Mouse (Mus musculus): ENCODE results near the gene Hbb-bh2.
"Not testable (repeated sequence)": the region's sequence is repeated elsewhere in the genome, so short reads cannot be mapped to it uniquely, and the experiment has no call there.

The Hbb-bh2 gene

GRCm38 (mm10) chr7:103840268-103840667 is at the start of gene Hbb-bh2:
Gene Hbb-bh2, minus strand, starts transcription at chr7:103840520.
- no peak for DNase-seq (ENCODE audit: low spot score)

DNA sequence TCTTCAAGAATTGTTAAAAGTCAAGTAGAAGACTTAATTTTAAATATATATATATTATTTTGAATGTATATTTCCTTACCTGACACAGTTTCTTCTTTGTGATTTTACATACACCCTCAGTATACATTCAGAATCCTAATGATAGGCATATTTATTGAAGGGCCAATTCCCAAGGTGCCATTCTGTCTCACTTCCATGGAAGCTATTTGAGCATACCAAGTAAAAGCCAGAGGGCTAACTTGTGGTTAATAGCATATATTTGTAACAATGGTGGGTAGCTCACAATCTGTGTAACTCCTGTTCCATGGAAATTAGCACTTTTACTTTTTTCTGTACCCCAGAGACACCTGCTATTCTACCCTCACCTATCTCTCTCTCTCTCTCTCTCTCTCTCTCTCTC is 45.8 kb upstream of the Hbb-bh2 start, which contains the start of gene Olfr66:
TSS of gene Olfr66 (minus strand) at position 101 of the 400 bp plus-strand sequence.
- DNase-seq (ENCODE audit: low spot score): no peak

- DNase-seq (ENCODE audit: low spot score): no peak
These were observed 36.8 kb upstream of the Hbb-bh2 start for GRCm38 (mm10) chr7:103877093-103877492.

DNA sequence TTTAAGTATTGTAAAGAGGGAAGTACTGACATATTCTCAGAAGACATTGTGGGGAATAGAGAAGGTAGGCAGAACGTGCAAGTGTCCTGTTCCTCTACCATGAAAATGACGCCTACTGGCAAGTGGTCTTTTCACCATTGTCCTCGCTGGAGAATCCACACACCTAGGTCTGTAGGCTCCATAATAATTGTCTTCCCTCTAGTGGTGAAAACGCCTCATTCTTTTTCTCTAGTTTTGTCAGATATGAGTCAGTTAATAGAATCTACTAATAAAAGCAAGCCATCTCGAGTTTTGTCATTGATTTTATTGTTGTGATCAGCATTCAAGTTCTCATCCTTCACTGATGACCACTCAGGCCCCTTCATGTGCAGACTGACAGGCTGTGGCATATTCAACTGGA is 34.1 kb upstream of the Hbb-bh2 start:
- no peak for DNase-seq (ENCODE audit: low spot score)

GRCm38 (mm10) chr7:103873064-103873463 is 32.7 kb upstream of the Hbb-bh2 start:
- DNase-seq (ENCODE audit: low spot score): no peak

GRCm38 (mm10) chr7:103870667-103871066 is 30.3 kb upstream of the Hbb-bh2 start:
- no peak for DNase-seq (ENCODE audit: low spot score)

DNA sequence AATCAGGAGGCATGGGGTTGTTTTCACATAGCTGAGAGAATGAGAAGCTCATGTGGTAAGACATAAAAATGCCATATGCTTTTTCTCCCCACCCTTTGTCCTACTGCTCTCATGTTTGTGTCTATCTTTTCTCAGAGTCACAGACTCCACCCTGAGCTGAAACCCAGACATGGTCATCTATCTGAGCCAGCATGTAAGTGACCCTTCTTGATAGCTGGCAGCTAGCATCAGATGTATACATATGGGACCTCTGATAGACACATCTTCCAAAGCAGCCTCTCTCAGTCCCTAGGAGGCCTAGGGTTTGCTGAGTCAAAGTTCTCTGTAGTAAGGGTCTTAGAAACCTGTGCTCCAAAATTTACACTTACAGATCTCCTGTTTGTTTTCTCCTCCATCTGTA is 25.4 kb upstream of the Hbb-bh2 start:
- no peak for DNase-seq (ENCODE audit: low spot score)

GRCm38 (mm10) chr7:103861531-103861930 is 21.2 kb upstream of the Hbb-bh2 start:
- no peak for DNase-seq (ENCODE audit: low spot score)

GRCm38 (mm10) chr7:103860855-103861254 is 20.5 kb upstream of the Hbb-bh2 start:
- no peak for DNase-seq (ENCODE audit: low spot score)

GRCm38 (mm10) chr7:103859076-103859475 is 18.8 kb upstream of the Hbb-bh2 start:
- no peak for DNase-seq (ENCODE audit: low spot score)

- no peak for DNase-seq (ENCODE audit: low spot score)
These were observed 14.3 kb upstream of the Hbb-bh2 start for GRCm38 (mm10) chr7:103854669-103855068.

GRCm38 (mm10) chr7:103853090-103853489 is 12.8 kb upstream of the Hbb-bh2 start, which contains the start of gene Hbb-y:
Gene Hbb-y, minus strand, starts transcription at chr7:103853216.
- no peak for DNase-seq (ENCODE audit: low spot score)

DNA sequence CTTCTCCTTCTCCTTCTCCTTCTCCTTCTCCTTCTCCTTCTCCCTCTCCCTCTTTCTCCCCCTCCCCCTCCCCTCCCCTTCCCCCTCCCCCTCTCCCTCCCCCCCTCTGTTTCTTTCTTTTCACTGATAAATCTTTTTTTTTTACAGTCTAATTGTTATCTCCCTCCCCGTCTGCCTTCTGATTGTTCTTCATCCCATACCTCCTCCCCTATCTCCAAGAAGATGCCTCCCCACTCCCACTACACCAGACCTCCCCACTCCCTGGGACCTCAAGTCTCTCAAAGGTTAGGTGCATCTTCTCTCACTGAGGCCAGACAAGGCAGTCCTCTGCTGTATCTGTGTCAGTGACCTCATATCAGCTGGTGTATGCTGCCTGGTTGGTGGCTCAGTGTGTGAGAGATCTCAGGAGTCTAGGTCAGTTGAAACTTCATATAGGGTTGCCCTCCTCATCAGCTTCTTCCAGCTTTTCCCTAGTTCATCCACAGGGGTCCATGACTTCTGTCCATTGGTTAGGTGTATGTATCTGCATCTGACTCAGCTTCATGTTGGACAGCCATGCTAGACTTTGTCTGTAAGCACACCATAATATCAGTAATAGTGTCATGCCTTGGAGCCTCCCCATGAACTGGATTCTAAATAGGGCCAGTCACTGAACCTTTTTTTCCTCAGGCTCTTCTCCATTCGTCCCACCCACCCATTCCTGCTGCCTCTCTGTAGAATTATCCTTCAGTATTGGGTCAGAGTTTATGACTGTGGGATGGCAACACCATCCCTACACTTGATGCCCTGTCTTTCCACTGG is 4.4 kb upstream of the Hbb-bh2 start:
- DNase-seq (ENCODE audit: low spot score): no peak

DNA sequence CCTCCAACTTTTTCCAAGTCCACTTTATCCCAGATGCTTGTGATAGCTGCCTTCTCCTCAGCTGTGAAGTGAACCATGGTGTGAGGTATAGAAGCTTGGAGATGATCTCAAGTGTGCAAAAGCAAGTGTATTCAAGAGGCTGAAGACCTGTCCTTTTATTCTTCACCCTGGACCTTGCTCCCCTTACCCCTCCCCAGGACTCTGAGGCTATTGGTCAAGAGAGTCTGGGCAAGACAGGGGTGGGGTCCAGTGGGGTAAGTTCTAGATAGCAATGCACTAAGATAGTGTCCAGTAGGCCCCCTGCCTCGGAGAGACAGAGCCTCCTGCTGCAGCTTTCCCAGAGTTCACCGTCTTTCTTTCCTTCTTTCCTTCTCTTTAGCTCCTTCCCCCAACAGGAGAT is 2.7 kb upstream of the Hbb-bh2 start, which contains the start of gene Hbb-bh1:
TSS of gene Hbb-bh1 (minus strand) at position 131 of the 400 bp plus-strand sequence.
- DNase-seq (ENCODE audit: low spot score): no peak

DNA sequence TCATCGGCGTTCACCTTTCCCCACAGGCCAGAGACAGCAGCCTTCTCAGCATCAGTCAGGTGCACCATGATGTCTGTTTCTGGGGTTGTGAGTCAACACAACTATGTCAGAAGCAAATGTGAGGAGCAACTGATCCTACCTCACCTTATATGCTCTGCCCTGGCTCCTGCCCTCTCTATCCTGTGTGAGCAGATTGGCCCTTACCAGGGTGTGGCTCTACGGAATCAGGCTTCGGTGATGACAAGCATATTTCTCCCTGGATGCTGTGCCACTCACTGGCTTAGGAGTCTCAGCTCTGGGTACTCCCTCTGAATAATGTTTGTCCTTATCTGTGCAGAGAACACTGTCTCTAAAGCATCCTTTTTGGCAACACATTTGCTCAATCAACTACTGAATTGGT is 12.5 kb downstream of the Hbb-bh2 start, which contains the start of gene Hbb-bs:
TSS of gene Hbb-bs (minus strand) at position 289 of the 400 bp plus-strand sequence.
- peak; percentile 68 for DNase-seq (ENCODE audit: low spot score)

GRCm38 (mm10) chr7:103827139-103827538 is 13.2 kb downstream of the Hbb-bh2 start:
- DNase-seq (ENCODE audit: low spot score): not testable (repeated sequence)

- DNase-seq (ENCODE audit: low spot score): no peak
These were observed 13.9 kb downstream of the Hbb-bh2 start for GRCm38 (mm10) chr7:103826255-103826887.

- no peak for DNase-seq (ENCODE audit: low spot score)
These were observed 14.6 kb downstream of the Hbb-bh2 start for GRCm38 (mm10) chr7:103825536-103826254.

DNA sequence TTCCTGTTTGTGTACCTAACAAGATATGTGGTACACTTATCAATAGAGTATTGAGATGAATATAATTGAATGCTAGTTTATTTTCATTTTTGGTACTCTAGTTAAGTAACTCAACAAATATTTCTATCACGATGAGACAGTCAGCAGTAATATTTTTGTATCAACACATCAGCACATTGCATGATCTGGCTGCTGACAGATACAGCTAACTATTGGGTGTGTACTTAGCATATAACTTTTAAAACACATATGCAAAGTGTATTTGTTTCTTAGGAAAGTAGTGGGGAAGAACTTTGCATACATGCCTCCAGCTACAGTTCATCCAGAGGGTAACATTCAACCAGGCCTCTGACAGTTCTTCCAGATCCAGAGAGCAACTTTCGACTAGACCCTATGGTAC is 15.7 kb downstream of the Hbb-bh2 start:
- no peak for DNase-seq (ENCODE audit: low spot score)

DNA sequence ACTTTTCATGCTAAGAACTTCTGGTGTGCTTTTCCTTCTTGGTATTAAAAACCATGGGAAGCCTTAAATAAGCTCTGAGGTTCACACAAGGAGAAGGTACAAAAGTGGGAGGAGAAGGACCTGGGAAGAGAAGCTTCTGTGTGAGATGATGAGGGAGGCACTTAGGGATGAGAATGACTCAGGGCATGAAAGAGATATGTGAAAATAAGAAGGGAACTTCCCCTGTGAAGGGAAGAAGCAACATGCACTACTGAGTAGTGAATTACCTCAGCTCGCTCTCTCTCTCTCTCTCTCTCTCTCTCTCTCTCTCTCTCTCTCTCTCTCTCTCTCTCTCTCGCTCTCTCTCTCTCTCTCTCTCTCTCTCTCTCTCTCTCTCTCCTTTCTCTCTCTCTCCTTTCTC is 25.2 kb downstream of the Hbb-bh2 start:
- not testable (repeated sequence) for DNase-seq (ENCODE audit: low spot score)

DNA sequence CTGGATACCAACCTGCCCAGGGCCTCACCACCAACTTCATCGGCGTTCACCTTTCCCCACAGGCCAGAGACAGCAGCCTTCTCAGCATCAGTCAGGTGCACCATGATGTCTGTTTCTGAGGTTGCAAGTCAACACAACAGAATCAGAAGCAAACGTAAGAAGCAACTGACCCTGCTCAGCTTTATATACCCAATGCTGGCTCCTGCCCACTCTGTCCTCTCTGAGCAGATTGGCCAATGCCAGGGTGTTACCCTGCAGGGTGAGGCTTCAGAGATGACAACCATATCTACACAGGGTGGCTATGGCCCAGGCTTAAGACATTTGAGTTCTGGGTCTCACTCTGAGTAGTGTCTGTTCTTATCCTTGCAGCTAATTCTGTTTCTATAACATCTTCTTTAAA is 26.6 kb downstream of the Hbb-bh2 start, which contains the start of gene Hbb-bt:
TSS of gene Hbb-bt (minus strand) at position 231 of the 400 bp plus-strand sequence.
- DNase-seq (ENCODE audit: low spot score): peak; percentile 13

DNA sequence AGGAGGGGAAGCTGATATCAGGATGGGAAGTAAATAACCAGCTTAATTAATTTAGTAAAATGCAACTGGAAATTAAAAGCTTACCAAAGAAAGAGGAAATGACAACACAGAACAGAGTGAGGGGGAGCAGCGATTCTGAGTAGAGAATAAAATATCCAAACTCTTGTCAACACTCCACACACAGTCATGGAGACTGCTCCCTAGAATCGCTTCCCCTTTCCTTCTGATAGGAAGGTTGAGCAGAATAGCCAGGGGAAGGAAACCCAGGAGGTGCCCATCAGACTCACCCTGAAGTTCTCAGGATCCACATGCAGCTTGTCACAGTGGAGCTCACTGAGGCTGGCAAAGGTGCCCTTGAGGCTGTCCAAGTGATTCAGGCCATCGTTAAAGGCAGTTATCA is 27.2 kb downstream of the Hbb-bh2 start:
- DNase-seq (ENCODE audit: low spot score): not testable (repeated sequence)
